Mouse (Mus musculus) MEL (cell line): Measurements from ENCODE around the gene Nfasc. TPM values are rescaled to one million over a fixed set of nuclear protein-coding genes. Genes with fewer than 3 reads are reported as not detected.
A peak's percentile ranks its signal among the peaks of the same experiment; 100 is the strongest.

Source experiments
- DNase-seq: peaks from one replicate; pipeline ENCODE4 v3.0.0; 2011; ENCODE audit warnings: low read depth, low spot score
- H3K27ac ChIP-seq: 2 replicates; pipeline ENCODE4 v1.5.1; 2012; ENCODE audit warnings: low read depth, mild to moderate bottlenecking, control low read depth, low read length, moderate library complexity; ENCODE audit not compliant: control insufficient read depth
- H3K27me3 ChIP-seq, 2 experiments: fragments of 150-350 bp in 1 of 2; sonication (generic) in 1 of 2; 2 replicates each; pipeline ENCODE4 v1.6.1; 2012; ENCODE audit warnings: low read length in 2 of 2, mild to moderate bottlenecking in 2 of 2, improper control_type of control experiment in 1 of 2, moderate library complexity in 1 of 2; ENCODE audit not compliant: insufficient read depth in 2 of 2, control insufficient read depth in 1 of 2
- H3K36me3 ChIP-seq, 2 experiments: 2 replicates each; pipeline ENCODE4 v1.6.1; 2012 to 2014; ENCODE audit warnings: low read length in 2 of 2, improper control_type of control experiment in 1 of 2, inconsistent platforms in 1 of 2, mild to moderate bottlenecking in 1 of 2; ENCODE audit not compliant: insufficient read depth in 2 of 2, control insufficient read depth in 1 of 2
- H3K4me1 ChIP-seq, 2 experiments: fragments of 150-350 bp in 1 of 2; sonication (generic) in 1 of 2; 2 replicates each; pipeline ENCODE4 v1.6.1; 2012; ENCODE audit warnings: low read length in 2 of 2, improper control_type of control experiment in 1 of 2, mild to moderate bottlenecking in 1 of 2; ENCODE audit not compliant: insufficient read depth in 2 of 2, control insufficient read depth in 1 of 2
- H3K4me3 ChIP-seq, 2 experiments: fragments of 150-350 bp in 1 of 2; sonication (generic) in 1 of 2; 2 replicates each; pipeline ENCODE4 v1.5.1; 2012; ENCODE audit warnings: low read depth in 2 of 2, low read length in 2 of 2, mild to moderate bottlenecking in 2 of 2, moderate library complexity in 2 of 2, control low read depth in 1 of 2, improper control_type of control experiment in 1 of 2; ENCODE audit not compliant: control insufficient read depth in 1 of 2, insufficient read depth in 1 of 2
- H3K79me2 ChIP-seq: 2 replicates; pipeline ENCODE4 v1.6.1; 2012; ENCODE audit warnings: mild to moderate bottlenecking, low read length, moderate library complexity; ENCODE audit not compliant: control insufficient read depth, poor library complexity, insufficient read depth
- H3K9ac ChIP-seq: 2 replicates; pipeline ENCODE4 v1.6.1; 2012; ENCODE audit warnings: low read depth, mild to moderate bottlenecking, control low read depth, low read length, moderate library complexity; ENCODE audit not compliant: control insufficient read depth, poor library complexity, severe bottlenecking
- H3K9me3 ChIP-seq: fragments of 150-350 bp; sonication (generic); replicated peaks from 2 replicates; pipeline ENCODE4 v1.6.1; 2012; ENCODE audit warnings: mild to moderate bottlenecking, low read length, improper control_type of control experiment, moderate library complexity; ENCODE audit not compliant: insufficient read depth
- CHD2 ChIP-seq: IDR thresholded peaks from 2 replicates; pipeline ENCODE4 v1.6.1; 2011; ENCODE audit warnings: low read length, improper control_type of control experiment
- CTCF ChIP-seq, 3 experiments: IDR thresholded peaks in 2 of 3; conservative IDR thresholded peaks in 1 of 3; 2 replicates each; pipeline ENCODE4 v1.5.1; 2011 to 2012; ENCODE audit warnings: low read length in 3 of 3, low read depth in 2 of 3, mild to moderate bottlenecking in 2 of 3, improper control_type of control experiment in 1 of 3, inconsistent platforms in 1 of 3, mixed read lengths in 1 of 3, moderate library complexity in 1 of 3; ENCODE audit not compliant: control insufficient read depth in 1 of 3, insufficient read depth in 1 of 3, poor library complexity in 1 of 3, severe bottlenecking in 1 of 3
- EP300 ChIP-seq, 2 experiments: IDR thresholded peaks; 2 replicates each; pipeline ENCODE4 v1.6.1; 2011; ENCODE audit warnings: improper control_type of control experiment in 2 of 2, low read length in 2 of 2, low read depth in 1 of 2, mild to moderate bottlenecking in 1 of 2
- ETS1 ChIP-seq: IDR thresholded peaks from 2 replicates; pipeline ENCODE4 v1.6.1; 2012; ENCODE audit warnings: low read depth, mild to moderate bottlenecking, inconsistent platforms, low read length, improper control_type of control experiment, moderate library complexity
- KAT2A ChIP-seq: conservative IDR thresholded peaks from 2 replicates; pipeline ENCODE4 v1.6.1; 2012; ENCODE audit warnings: low read depth, low read length, improper control_type of control experiment, inconsistent platforms
- NELFE ChIP-seq: IDR thresholded peaks from 2 replicates; pipeline ENCODE4 v1.6.1; 2011; ENCODE audit warnings: low read depth, low read length, improper control_type of control experiment
- NRF1 ChIP-seq: IDR thresholded peaks from 2 replicates; pipeline ENCODE4 v1.6.1; 2014; ENCODE audit warnings: low read depth, mild to moderate bottlenecking, inconsistent platforms, low read length, improper control_type of control experiment, moderate library complexity; ENCODE audit not compliant: poor library complexity, insufficient read depth, severe bottlenecking
- RAD21 ChIP-seq: IDR thresholded peaks from 2 replicates; pipeline ENCODE4 v1.6.1; 2011; ENCODE audit warnings: mild to moderate bottlenecking, low read depth, low read length, improper control_type of control experiment
- RCOR1 ChIP-seq: IDR thresholded peaks from 2 replicates; pipeline ENCODE4 v1.6.1; 2012; ENCODE audit warnings: low read depth, mild to moderate bottlenecking, inconsistent platforms, low read length, improper control_type of control experiment
- SMC3 ChIP-seq: IDR thresholded peaks from 2 replicates; pipeline ENCODE4 v1.6.1; 2011; ENCODE audit warnings: low read depth, low read length, improper control_type of control experiment
- UBTF ChIP-seq: IDR thresholded peaks from 2 replicates; pipeline ENCODE4 v1.6.1; 2012; ENCODE audit warnings: low read depth, mild to moderate bottlenecking, inconsistent platforms, low read length, improper control_type of control experiment, moderate library complexity, borderline replicate concordance; ENCODE audit not compliant: insufficient read depth
- USF1 ChIP-seq: IDR thresholded peaks from 2 replicates; pipeline ENCODE4 v1.6.1; 2014; ENCODE audit warnings: low read depth, mild to moderate bottlenecking, inconsistent platforms, low read length, improper control_type of control experiment, moderate library complexity
- ZC3H11A ChIP-seq: IDR thresholded peaks from 2 replicates; pipeline ENCODE4 v1.6.1; 2012; ENCODE audit warnings: low read depth, mild to moderate bottlenecking, inconsistent platforms, low read length, improper control_type of control experiment
- polyA plus RNA-seq, 2 experiments: library from polyadenylated mRNA; stranded (reverse) in 1 of 2; unstranded in 1 of 2; fragments of >175 nt in 1 of 2; fragments of >200 nt in 1 of 2; gene quantifications; 2 replicates each; pipeline versions ENCODE4 v1.2.1 to v1.2.4; 2012; ENCODE audit warnings: low replicate concordance in 2 of 2, low read depth in 1 of 2; ENCODE audit not compliant: insufficient read length in 2 of 2, insufficient read depth in 1 of 2, missing spikeins in 1 of 2
- total RNA-seq: library from RNA; depleted of rRNA; stranded (reverse); fragments of 300-350 nt; gene quantifications from 2 replicates; pipeline ENCODE4 v1.2.3, GENCODE M21; 2012

Gene Nfasc
- total and polyA plus RNA-seq, 3 experiments, result not detected

DNA sequence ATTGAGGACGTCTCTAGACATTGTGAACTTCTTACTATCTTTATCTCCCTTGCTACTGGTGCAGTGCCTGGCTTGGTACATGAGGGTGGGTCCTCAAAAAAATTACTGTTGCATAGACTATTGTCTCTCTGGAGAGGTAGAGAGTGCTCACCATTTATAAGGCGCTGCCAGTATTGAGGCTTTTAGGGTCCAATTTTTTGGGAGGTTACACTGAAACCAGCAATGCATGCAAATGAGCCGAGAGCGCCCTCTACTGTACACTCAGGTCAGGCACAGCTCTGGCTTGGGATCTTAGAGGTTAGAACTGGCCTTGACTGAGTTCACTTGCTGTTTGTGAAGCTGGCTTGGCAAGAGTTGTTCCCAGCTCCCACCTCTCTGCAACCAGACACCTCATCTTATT is 147.0 kb downstream of the Nfasc start:
- peaks cover 1 to 4% of the 10 kb centered on the region in 2 experiments; a peak in 2 of 4 replicates for H3K27me3 ChIP-seq
- peak; percentile 91 to 96 (median 93) for TF ChIP-seq CTCF (IDR thresholded peaks at IDR 0.05 in 2 of 3, conservative IDR thresholded peaks at IDR 0.05 in 1 of 3; ENCODE audit: control insufficient read depth in 1 of 3, insufficient read depth in 1 of 3, low read depth in 2 of 3, low read length in 3 of 3, poor library complexity in 1 of 3, severe bottlenecking in 1 of 3)
- peak; percentile 83 for TF ChIP-seq RAD21
- peak; percentile 47 for TF ChIP-seq ZC3H11A
- TF ChIP-seq SMC3, result peak; percentile 77
- TF ChIP-seq CHD2, result no peak
- DNase-seq, result peak; percentile 62

GRCm38 (mm10) chr1:132592145-132592544 is 149.5 kb downstream of the Nfasc start:
- Histone ChIP-seq H3K9me3 (no peaks in the 10 kb centered on the region), H3K9ac (no peak overlapping the region), H3K36me3 (no peaks in the 10 kb centered on the region), H3K79me2 (no peaks in the 10 kb centered on the region), H3K27ac (no peak overlapping the region), H3K4me3 (no peak overlapping the region), H3K4me1 (no peaks in the 10 kb centered on the region), H3K27me3 (peaks cover 0 to 6% of the 10 kb centered on the region in 2 experiments; a peak in 2 of 4 replicates)
- TF ChIP-seq KAT2A (no peak), RCOR1 (no peak)
- DNase-seq, result no peak

More for the DNA sequence above, 147.0 kb downstream of the Nfasc start:
- H3K79me2 ChIP-seq, result no peaks in the 10 kb centered on the region
- H3K27ac ChIP-seq, result no peak overlapping the region
- no peaks in the 10 kb centered on the region for H3K9me3 ChIP-seq
- H3K9ac ChIP-seq, result no peak overlapping the region
- no peaks in the 10 kb centered on the region for H3K36me3 ChIP-seq
- no peak overlapping the region for H3K4me3 ChIP-seq
- no peaks in the 10 kb centered on the region for H3K4me1 ChIP-seq

DNA sequence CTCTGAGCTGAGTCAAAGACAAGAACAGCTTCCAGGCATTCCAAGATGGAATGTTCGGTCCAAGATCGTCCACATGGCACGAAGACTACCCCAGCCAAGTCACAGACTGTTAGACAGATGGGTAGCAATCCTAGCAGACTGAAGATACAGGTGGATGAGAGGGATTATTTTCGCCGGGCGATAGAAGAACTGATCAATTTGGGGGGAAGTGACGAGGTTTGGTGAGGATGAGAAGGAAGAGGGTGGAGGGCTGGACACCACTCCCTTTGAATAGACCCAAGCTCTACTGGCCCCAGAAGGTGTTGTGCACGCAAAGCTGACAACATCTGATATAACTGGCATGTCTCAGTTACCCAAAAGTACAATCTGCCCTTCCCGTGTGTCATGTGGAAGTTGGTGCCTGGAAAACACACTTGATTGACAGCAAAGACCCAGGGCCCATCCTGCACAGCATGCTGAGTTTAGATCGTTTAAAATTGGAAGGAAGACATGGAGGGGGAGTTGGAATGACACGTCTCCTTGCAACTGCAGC is 150.1 kb downstream of the Nfasc start:
- Histone ChIP-seq H3K27me3 (peaks cover 0 to 6% of the 10 kb centered on the region in 2 experiments; a peak in 2 of 4 replicates), H3K4me1 (no peaks in the 10 kb centered on the region), H3K79me2 (no peaks in the 10 kb centered on the region)

More for the DNA sequence above, 150.1 kb downstream of the Nfasc start:
- Histone ChIP-seq H3K36me3 (no peaks in the 10 kb centered on the region), H3K9me3 (no peaks in the 10 kb centered on the region), H3K4me3 (no peak overlapping the region), H3K9ac (no peak overlapping the region), H3K27ac (no peak overlapping the region)
- TF ChIP-seq NRF1 (no peak), ZC3H11A (no peak), ETS1 (no peak), EP300 (IDR thresholded peaks at IDR 0.05; ENCODE audit: low read depth in 1 of 2, low read length in 2 of 2) (no peak), NELFE (no peak), UBTF (no peak), USF1 (no peak), RAD21 (no peak), CTCF (IDR thresholded peaks at IDR 0.05 in 2 of 3, conservative IDR thresholded peaks at IDR 0.05 in 1 of 3; ENCODE audit: control insufficient read depth in 1 of 3, insufficient read depth in 1 of 3, low read depth in 2 of 3, low read length in 3 of 3, poor library complexity in 1 of 3, severe bottlenecking in 1 of 3) (no peak)
- no peak for DNase-seq
